In the genomic region with DNA sequence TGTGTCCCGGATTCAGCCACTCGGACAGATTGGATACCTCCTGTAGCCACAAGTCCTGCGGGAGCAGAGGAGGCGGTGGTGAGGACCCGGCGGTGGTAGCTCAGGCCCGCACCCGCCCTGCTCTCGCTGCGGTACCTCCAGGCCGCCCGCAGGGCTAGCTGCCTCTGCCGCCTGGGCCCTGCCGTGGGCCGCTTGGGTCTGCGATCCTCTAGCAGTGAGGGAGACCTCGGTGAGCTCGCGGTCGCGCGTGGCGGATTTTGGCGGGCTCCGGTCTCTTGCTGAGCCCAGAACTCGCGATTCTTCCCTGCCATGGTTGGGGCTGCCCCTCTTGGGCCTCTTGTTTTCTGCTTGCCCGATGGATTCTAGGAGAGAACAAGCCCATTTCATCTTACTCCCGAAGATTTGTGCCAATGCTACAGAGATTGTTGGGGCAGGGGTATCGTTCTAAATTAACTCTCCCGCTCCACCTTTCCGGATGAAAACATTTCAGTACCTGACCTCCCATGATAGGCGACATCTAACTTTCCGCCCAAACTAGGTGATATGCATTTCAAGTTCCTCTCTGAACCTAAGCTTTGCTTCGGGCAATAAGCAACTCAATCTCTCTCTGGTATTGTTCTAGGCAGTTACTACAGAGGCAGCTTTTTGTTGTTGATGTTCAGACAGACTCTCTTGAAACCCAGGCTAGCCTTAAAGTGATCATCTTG, we compare ENCODE assay signal across 8 mouse cellular contexts. TPM values are rescaled to one million over a fixed set of nuclear protein-coding genes. Genes with fewer than 3 reads are reported as not detected.
A peak's percentile ranks its signal among the peaks of the same experiment; 100 is the strongest.
DNase-seq lines count a peak whose midpoint lies in the region; ATAC-seq and TF ChIP-seq lines count a peak whose summit lies in the region.

No protein-coding gene starts in this region.

- H3K9ac ChIP-seq in kidney, embryonic 15.5 days, result peak overlapping the region; percentile 96
- H3K9ac ChIP-seq in forebrain, embryonic 13.5 days, result peak overlapping the region; percentile 96
- H3K9ac ChIP-seq in liver, postnatal 0 days (replicated peaks), result peak overlapping the region; percentile 98

- peaks cover 34% of the 10 kb centered on the region for H3K4me1 ChIP-seq in kidney, embryonic 15.5 days
- peaks cover 42% of the 10 kb centered on the region for H3K4me1 ChIP-seq in forebrain, embryonic 13.5 days
- H3K4me1 ChIP-seq in liver, postnatal 0 days (ENCODE audit: insufficient read depth), result peaks cover 11% of the 10 kb centered on the region

- H3K27me3 ChIP-seq in kidney, embryonic 15.5 days, result no peaks in the 10 kb centered on the region
- no peaks in the 10 kb centered on the region for H3K27me3 ChIP-seq in forebrain, embryonic 13.5 days
- H3K27me3 ChIP-seq in liver, postnatal 0 days (ENCODE audit: insufficient read depth, low read length), result no peaks in the 10 kb centered on the region

- H3K4me2 ChIP-seq in kidney, embryonic 15.5 days, result peak overlapping the region; percentile 83
- H3K4me2 ChIP-seq in forebrain, embryonic 13.5 days, result peak overlapping the region; percentile 93
- H3K4me2 ChIP-seq in liver, postnatal 0 days (ENCODE audit: low read depth, low read length), result peak overlapping the region; percentile 91

- no peak for TF ChIP-seq EP300 in liver, postnatal 0 days (IDR thresholded peaks at IDR 0.05; ENCODE audit: low read depth)

- peak overlapping the region; percentile 69 for H3K4me3 ChIP-seq in kidney, embryonic 15.5 days (replicated peaks)
- peak overlapping the region; percentile 92 for H3K4me3 ChIP-seq in forebrain, embryonic 13.5 days
- peak overlapping the region; percentile 82 for H3K4me3 ChIP-seq in liver, postnatal 0 days (ENCODE audit: low read depth, low read length)

- 1% methylated on average over 35 of the region's 35 CpGs for WGBS in kidney, embryonic 15.5 days
- whole genome bisulfite sequencing in forebrain, embryonic 13.5 days, result 2% methylated on average over 35 of the region's 35 CpGs
- under 1% methylated on average over 35 of the region's 35 CpGs for WGBS in liver, postnatal 0 days (ENCODE audit: insufficient replicate concordance)

- ATAC-seq in kidney, embryonic 15.5 days (replicated peaks; ENCODE audit: low FRiP score), result peak; percentile 73
- peak; percentile 75 for ATAC-seq in forebrain, embryonic 13.5 days
- peak; percentile 53 for ATAC-seq in liver, postnatal 0 days

- no peaks in the 10 kb centered on the region for H3K9me3 ChIP-seq in kidney, embryonic 15.5 days (replicated peaks)
- H3K9me3 ChIP-seq in forebrain, embryonic 13.5 days (replicated peaks), result no peaks in the 10 kb centered on the region
- H3K9me3 ChIP-seq in liver, postnatal 0 days (ENCODE audit: low read length), result no peaks in the 10 kb centered on the region

- H3K36me3 ChIP-seq in kidney, embryonic 15.5 days, result peaks cover 33% of the 10 kb centered on the region
- peaks cover 33% of the 10 kb centered on the region for H3K36me3 ChIP-seq in forebrain, embryonic 13.5 days (ENCODE audit: poor library complexity, severe bottlenecking)
- peaks cover 19% of the 10 kb centered on the region for H3K36me3 ChIP-seq in liver, postnatal 0 days (replicated peaks; ENCODE audit: insufficient read depth, low read length)

- H3K27ac ChIP-seq in kidney, embryonic 15.5 days, result peak overlapping the region; percentile 94
- peak overlapping the region; percentile 88 for H3K27ac ChIP-seq in forebrain, embryonic 13.5 days
- H3K27ac ChIP-seq in liver, postnatal 0 days (ENCODE audit: low read depth), result peak overlapping the region; percentile 96

- no peak for DNase-seq in kidney, postnatal 4 days
- peak; percentile 36 for DNase-seq in MEL-GATA-1-ER (ENCODE audit: extremely low read depth, low read depth)
- DNase-seq in liver, postnatal 0 days, result no peak
- DNase-seq in B cell, adult 2 months, result no peak
- DNase-seq in embryo, embryonic 10 days (ENCODE audit: low spot score), result no peak
- DNase-seq in cerebellum, postnatal 36 days, result no peak

- TF ChIP-seq CTCF in liver, postnatal 0 days (IDR thresholded peaks at IDR 0.05; ENCODE audit: low read depth), result no peak

RNA-seq across cellular contexts. Expression of gene Rce1, which starts 0.5 kb away (rescaled TPM):
- polyA plus RNA-seq in kidney, embryonic 15.5 days (2015; fragmentation: Nextera tagmentation; extraction: Ambion mirVana), result 79.8 and 80.5 TPM in 2 replicates
- 50.9 and 63.4 TPM in 2 replicates for polyA plus RNA-seq in forebrain, embryonic 13.5 days (2015; fragmentation: Nextera tagmentation; extraction: Ambion mirVana)
- polyA plus RNA-seq in liver, postnatal 0 days (2015; fragmentation: Nextera tagmentation; extraction: Ambion mirVana), result 16.6 and 17.3 TPM in 2 replicates

RNA-seq across cellular contexts. Expression of gene Lrfn4, which starts 10.5 kb away (rescaled TPM):
- 6.6 and 7.7 TPM in 2 replicates for polyA plus RNA-seq in kidney, embryonic 15.5 days (2015; fragmentation: Nextera tagmentation; extraction: Ambion mirVana)
- 7.5 and 7.9 TPM in 2 replicates for polyA plus RNA-seq in forebrain, embryonic 13.5 days (2015; fragmentation: Nextera tagmentation; extraction: Ambion mirVana)
- 0.15 and 0.21 TPM in 2 replicates for polyA plus RNA-seq in liver, postnatal 0 days (2015; fragmentation: Nextera tagmentation; extraction: Ambion mirVana)
